Mouse (Mus musculus) liver, embryonic 11.5 days (tissue): ENCODE results near the gene Rad17. TPM values are rescaled to one million over a fixed set of nuclear protein-coding genes. Genes with fewer than 3 reads are reported as not detected.

Experiments
- ATAC-seq: fragments of 200-750 bp; cut with Nextera tagmentation; replicated peaks from 2 replicates; pipeline ENCODE4 v1.8.0; 2017; ENCODE audit warnings: moderate number of reproducible peaks, mild to moderate bottlenecking, moderate TSS enrichment, moderate library complexity; ENCODE audit not compliant: low FRiP score
- DNase-seq: peaks from one replicate; pipeline ENCODE4 v3.0.0-alpha.2; 2017; ENCODE audit warnings: low spot score
- H3K27ac ChIP-seq: fragments of 300-500 bp; sonication (generic); 2 replicates; pipeline ENCODE4 v1.5.1; 2014; ENCODE audit warnings: mild to moderate bottlenecking, low read depth, low read length, control low read depth
- H3K27me3 ChIP-seq: fragments of 300-500 bp; sonication (generic); replicated peaks from 2 replicates; pipeline ENCODE4 v1.6.1; 2014; ENCODE audit warnings: low read length, mixed read lengths; ENCODE audit not compliant: control insufficient read depth, insufficient read depth
- H3K36me3 ChIP-seq: fragments of 300-500 bp; sonication (generic); 2 replicates; pipeline ENCODE4 v1.6.1; 2014; ENCODE audit warnings: mild to moderate bottlenecking, low read length, moderate library complexity, mixed read lengths; ENCODE audit not compliant: control insufficient read depth, insufficient read depth
- H3K4me1 ChIP-seq: fragments of 300-500 bp; sonication (generic); replicated peaks from 2 replicates; pipeline ENCODE4 v1.6.1; 2014; ENCODE audit warnings: low read length, mixed read lengths; ENCODE audit not compliant: control insufficient read depth, insufficient read depth
- H3K4me2 ChIP-seq: fragments of 300-500 bp; sonication (generic); 2 replicates; pipeline ENCODE4 v1.6.1; 2014; ENCODE audit warnings: mild to moderate bottlenecking, control low read depth, moderate library complexity
- H3K4me3 ChIP-seq: fragments of 300-500 bp; sonication (generic); 2 replicates; pipeline ENCODE4 v1.5.1; 2014; ENCODE audit warnings: low read depth, low read length, control low read depth
- H3K9ac ChIP-seq: fragments of 300-500 bp; sonication (generic); 2 replicates; pipeline ENCODE4 v1.6.1; 2014; ENCODE audit warnings: low read depth, low read length, control low read depth
- H3K9me3 ChIP-seq: fragments of 300-500 bp; sonication (generic); 2 replicates; pipeline ENCODE4 v1.6.1; 2016; ENCODE audit warnings: low read length, inconsistent platforms, mixed read lengths; ENCODE audit not compliant: control insufficient read depth
- WGBS: fragments of 180-500 bp; shearing (Covaris S2); extraction: QIAGEN DNeasy Blood & Tissue Kit; methylation state at CpG from one replicate; pipeline ENCODE4 v1.1.7; 2014; 5-methylcytosine and 5-hydroxymethylcytosine counted together
- polyA plus RNA-seq: library from polyadenylated mRNA; unstranded; fragments of >200 nt; fragmentation: Nextera tagmentation; extraction: Ambion mirVana; gene quantifications from 2 replicates; pipeline ENCODE4 v1.2.1, GENCODE M21; 2014

Rad17 gene
- polyA plus RNA-seq, 1 experiment from 2014 or later = 32.1 TPM

GRCm38 (mm10) chr13:100670181-100670741 is 19.4 kb upstream of the Rad17 start:
- peak overlapping the region; percentile 57 for H3K4me3 ChIP-seq
- H3K9me3 ChIP-seq = no peaks in the 10 kb centered on the region
- peak overlapping the region; percentile 72 for H3K9ac ChIP-seq
- DNase-seq (no peak), ATAC-seq (no peak)
- H3K4me1 ChIP-seq = no peaks in the 10 kb centered on the region
- H3K27ac ChIP-seq = peak overlapping the region; percentile 65
- 30% methylated on average over 9 of the region's 9 CpGs for WGBS
- no peaks in the 10 kb centered on the region for H3K27me3 ChIP-seq
- peaks cover 6% of the 10 kb centered on the region; the same call in 1 of the 2 replicates for H3K36me3 ChIP-seq
- peak overlapping the region; percentile 82 for H3K4me2 ChIP-seq

- Histone ChIP-seq H3K27ac (peak within 1 kb of the TSS; percentile 65), H3K4me3 (peak within 1 kb of the TSS; percentile 57), H3K9ac (peak within 1 kb of the TSS; percentile 72), H3K36me3 (peaks cover 6% of the 10 kb centered on the region; the same call in 1 of the 2 replicates), H3K4me1 (no peaks in the 10 kb centered on the region), H3K4me2 (peak within 1 kb of the TSS; percentile 82), H3K27me3 (no peaks in the 10 kb centered on the region), H3K9me3 (no peaks in the 10 kb centered on the region)
- ATAC-seq (peak; percentile 61), DNase-seq (peak; percentile 65)
- 2% methylated on average over 44 of the region's 44 CpGs for WGBS
Observed at GRCm38 (mm10) chr13:100669291-100670022, 18.6 kb upstream of the Rad17 start, which contains the start of gene Ccdc125. Ccdc125 (plus strand) TSS chr13:100669717.

- ATAC-seq = no peak; the same call in 1 of the 2 replicates
- H3K36me3 ChIP-seq = peaks cover 2% of the 10 kb centered on the region; the same call in 1 of the 2 replicates
- no peaks in the 10 kb centered on the region for H3K9me3 ChIP-seq
- no peaks in the 10 kb centered on the region for H3K4me1 ChIP-seq
- 42% methylated on average over 4 of the region's 4 CpGs for WGBS
- no peak overlapping the region for H3K4me2 ChIP-seq
- DNase-seq = peak; percentile 50
- no peaks in the 10 kb centered on the region for H3K27me3 ChIP-seq
- H3K9ac ChIP-seq = no peak overlapping the region
- H3K4me3 ChIP-seq = no peak overlapping the region
- H3K27ac ChIP-seq = no peak overlapping the region
Observed at GRCm38 (mm10) chr13:100659864-100660456, 9.1 kb upstream of the Rad17 start.

- H3K27ac ChIP-seq = no peak overlapping the region
- H3K4me1 ChIP-seq = no peaks in the 10 kb centered on the region; the same call in 1 of the 2 replicates
- WGBS = 92% methylated on average over 5 of the region's 5 CpGs
Observed at GRCm38 (mm10) chr13:100658091-100658490, 7.2 kb upstream of the Rad17 start.

GRCm38 (mm10) chr13:100651439-100652186 is 762 bp upstream of the Rad17 start, which contains the start of gene Taf9:
Taf9 (plus strand) TSS chr13:100651579.
- Histone ChIP-seq H3K9me3 (no peaks in the 10 kb centered on the region), H3K36me3 (peaks cover 5% of the 10 kb centered on the region), H3K4me3 (peak within 1 kb of the TSS; percentile 78), H3K27ac (peak within 1 kb of the TSS; percentile 86), H3K9ac (peak within 1 kb of the TSS; percentile 71), H3K27me3 (no peaks in the 10 kb centered on the region), H3K4me2 (peak within 1 kb of the TSS; percentile 86), H3K4me1 (peaks cover 5% of the 10 kb centered on the region)
- no peak for DNase-seq
- peak; percentile 65 for ATAC-seq
- under 1% methylated on average over 62 of the region's 63 CpGs for WGBS

More at GRCm38 (mm10) chr13:100658091-100658490, 7.2 kb upstream of the Rad17 start:
- Histone ChIP-seq H3K27me3 (no peaks in the 10 kb centered on the region), H3K4me3 (no peak overlapping the region), H3K4me2 (no peak overlapping the region), H3K36me3 (peaks cover 2% of the 10 kb centered on the region; the same call in 1 of the 2 replicates), H3K9ac (no peak overlapping the region), H3K9me3 (no peaks in the 10 kb centered on the region)
- no peak for ATAC-seq
- no peak for DNase-seq

GRCm38 (mm10) chr13:100648223-100648622 is 2.6 kb downstream of the Rad17 start:
- Histone ChIP-seq H3K9me3 (no peaks in the 10 kb centered on the region), H3K4me2 (no peak overlapping the region), H3K9ac (no peak overlapping the region), H3K4me3 (no peak overlapping the region), H3K4me1 (peaks cover 5% of the 10 kb centered on the region; the same call in 1 of the 2 replicates), H3K27me3 (no peaks in the 10 kb centered on the region), H3K36me3 (peaks cover 18% of the 10 kb centered on the region), H3K27ac (no peak overlapping the region)
- WGBS = 91% methylated on average over 8 of the region's 8 CpGs
- ATAC-seq = no peak
- DNase-seq = no peak

GRCm38 (mm10) chr13:100642471-100643209 is 8.2 kb downstream of the Rad17 start:
- no peak overlapping the region for H3K4me2 ChIP-seq
- DNase-seq = no peak
- 90% methylated on average over 4 of the region's 4 CpGs for WGBS
- no peak overlapping the region for H3K27ac ChIP-seq
- no peak for ATAC-seq
- H3K9ac ChIP-seq = no peak overlapping the region
- H3K4me3 ChIP-seq = no peak overlapping the region
- H3K36me3 ChIP-seq = peaks cover 39% of the 10 kb centered on the region
- H3K27me3 ChIP-seq = no peaks in the 10 kb centered on the region
- H3K4me1 ChIP-seq = no peaks in the 10 kb centered on the region
- H3K9me3 ChIP-seq = no peaks in the 10 kb centered on the region
